Mouse (Mus musculus) liver, embryonic 14.5 days (tissue): ENCODE results near the gene Zfp46. TPM values are rescaled to one million over a fixed set of nuclear protein-coding genes. Genes with fewer than 3 reads are reported as not detected.

Experiments
- ATAC-seq: fragments of 200-750 bp; cut with Nextera tagmentation; 2 replicates; pipeline ENCODE4 v1.8.0; 2017; ENCODE audit warnings: moderate number of reproducible peaks, mild to moderate bottlenecking, moderate library complexity; ENCODE audit not compliant: insufficient read depth
- DNase-seq, 3 experiments: peaks; one replicate each; pipeline ENCODE4 v3.0.0-alpha.2; 2012 to 2013; ENCODE audit warnings: low read depth in 3 of 3, low spot score in 3 of 3
- H3K27ac ChIP-seq: fragments of 300-500 bp; sonication (generic); 2 replicates; pipeline ENCODE4 v1.5.1; 2014; ENCODE audit warnings: moderate library complexity, mild to moderate bottlenecking, control low read depth, inconsistent platforms
- H3K27me3 ChIP-seq: fragments of 300-500 bp; sonication (generic); 2 replicates; pipeline ENCODE4 v1.6.1; 2014; ENCODE audit warnings: mild to moderate bottlenecking, low read length, moderate library complexity; ENCODE audit not compliant: control insufficient read depth, insufficient read depth
- H3K36me3 ChIP-seq: fragments of 300-500 bp; sonication (generic); replicated peaks from 2 replicates; pipeline ENCODE4 v1.6.1; 2014; ENCODE audit warnings: low read depth; ENCODE audit not compliant: control insufficient read depth, insufficient read depth
- H3K4me1 ChIP-seq, 2 experiments: fragments of 200-500 bp in 1 of 2; fragments of 300-500 bp in 1 of 2; sonication (generic) in 1 of 2; replicated peaks; 2 replicates each; pipeline ENCODE4 v1.6.1; 2012 to 2014; ENCODE audit warnings: antibody characterized with exemption in 1 of 2, inconsistent platforms in 1 of 2, low read length in 1 of 2; ENCODE audit not compliant: control insufficient read depth in 2 of 2, insufficient read depth in 2 of 2
- H3K4me2 ChIP-seq: fragments of 300-500 bp; sonication (generic); 2 replicates; pipeline ENCODE4 v1.6.1; 2014; ENCODE audit warnings: low read depth, mild to moderate bottlenecking, control low read depth, moderate library complexity
- H3K4me3 ChIP-seq, 2 experiments: fragments of 200-500 bp in 1 of 2; fragments of 300-500 bp in 1 of 2; sonication (generic) in 1 of 2; 2 replicates each; pipeline ENCODE4 v1.5.1; 2012 to 2014; ENCODE audit warnings: low read depth in 2 of 2, low read length in 2 of 2, mild to moderate bottlenecking in 2 of 2, control low read depth in 1 of 2, inconsistent platforms in 1 of 2, moderate library complexity in 1 of 2; ENCODE audit not compliant: insufficient read depth in 1 of 2
- H3K9ac ChIP-seq: fragments of 300-500 bp; sonication (generic); replicated peaks from 2 replicates; pipeline ENCODE4 v1.6.1; 2014; ENCODE audit warnings: mild to moderate bottlenecking, control low read depth, moderate library complexity
- H3K9me3 ChIP-seq: fragments of 300-500 bp; sonication (generic); 2 replicates; pipeline ENCODE4 v1.6.1; 2016; ENCODE audit warnings: low read length, mixed read lengths; ENCODE audit not compliant: control insufficient read depth
- CTCF ChIP-seq: IDR thresholded peaks from 2 replicates; pipeline ENCODE4 v1.5.1; 2016; ENCODE audit warnings: antibody characterized with exemption, low read depth, control low read depth
- EP300 ChIP-seq: IDR thresholded peaks from 2 replicates; pipeline ENCODE4 v1.6.1; 2016; ENCODE audit warnings: antibody characterized with exemption, low read depth
- WGBS: fragments of 180-500 bp; shearing (Covaris S2); extraction: QIAGEN DNeasy Blood & Tissue Kit; methylation state at CpG from one replicate; pipeline ENCODE4 v1.1.7; 2014; ENCODE audit not compliant: insufficient replicate concordance; 5-methylcytosine and 5-hydroxymethylcytosine counted together
- polyA plus RNA-seq, 2 experiments: library from polyadenylated mRNA; depleted of rRNA in 1 of 2; stranded (reverse) in 1 of 2; unstranded in 1 of 2; fragments of >200 nt; fragmentation: Nextera tagmentation in 1 of 2; extraction: Ambion mirVana in 1 of 2; gene quantifications; 2 replicates each; pipeline versions ENCODE4 v1.2.1 to v1.2.3; 2012 to 2014

Gene Zfp46
- polyA plus RNA-seq, 2 experiments, result 2.6 to 2.7 TPM

- H3K4me1 ChIP-seq, result peaks cover 5 to 16% of the 10 kb centered on the region in 2 experiments
- peak; percentile 71 to 81 (median 74) for DNase-seq
- no peaks in the 10 kb centered on the region; the same call in 1 of the 2 replicates for H3K36me3 ChIP-seq
- peak overlapping the region; percentile 91 for H3K4me2 ChIP-seq
- H3K27me3 ChIP-seq, result no peaks in the 10 kb centered on the region
- peak overlapping the region; percentile 86 for H3K27ac ChIP-seq
- TF ChIP-seq EP300, result no peak
- TF ChIP-seq CTCF, result 0 out of 2 replicates have a peak, but pooled peaks have one; percentile 6
- H3K4me3 ChIP-seq, result peak overlapping the region; percentile 79 to 87
- H3K9me3 ChIP-seq, result no peaks in the 10 kb centered on the region
- H3K9ac ChIP-seq, result peak overlapping the region; percentile 74
- under 1% methylated on average over 11 of the region's 11 CpGs for WGBS
- peak; percentile 42 for ATAC-seq
These were observed 25.3 kb downstream of the Zfp46 start for GRCm38 (mm10) chr4:136309780-136310179.

GRCm38 (mm10) chr4:136310229-136311041 lies 26.0 kb downstream of the Zfp46 start, which contains the start of gene Hnrnpr:
TSS of gene Hnrnpr (plus strand) at chr4:136310942.
- peak within 1 kb of the TSS; percentile 87 to 97 for H3K4me3 ChIP-seq
- peaks cover 3% of the 10 kb centered on the region; the same call in 1 of the 2 replicates for H3K36me3 ChIP-seq
- peak within 1 kb of the TSS; percentile 94 for H3K9ac ChIP-seq
- WGBS, result under 1% methylated on average over 62 of the region's 65 CpGs
- H3K4me2 ChIP-seq, result peak within 1 kb of the TSS; percentile 91
- ATAC-seq, result peak; percentile 93
- H3K27me3 ChIP-seq, result no peaks in the 10 kb centered on the region
- peak; percentile 96 to 97 (median 97) for DNase-seq
- TF ChIP-seq EP300, result no peak; the same call in 1 of the 2 replicates
- TF ChIP-seq CTCF, result no peak
- H3K27ac ChIP-seq, result peak within 1 kb of the TSS; percentile 86
- H3K4me1 ChIP-seq, result peaks cover 5 to 16% of the 10 kb centered on the region in 2 experiments
- no peaks in the 10 kb centered on the region for H3K9me3 ChIP-seq

GRCm38 (mm10) chr4:136311042-136311999 lies 26.8 kb downstream of the Zfp46 start:
- peak; percentile 73 to 76 (median 76) for DNase-seq
- Histone ChIP-seq H3K4me3 (peak overlapping the region; percentile 87 to 97), H3K4me2 (peak overlapping the region; percentile 91), H3K9ac (peak overlapping the region; percentile 94), H3K27ac (peak overlapping the region; percentile 80), H3K36me3 (peaks cover 3% of the 10 kb centered on the region; the same call in 1 of the 2 replicates), H3K9me3 (no peaks in the 10 kb centered on the region), H3K27me3 (no peaks in the 10 kb centered on the region), H3K4me1 (peaks cover 5 to 16% of the 10 kb centered on the region in 2 experiments)
- ATAC-seq, result peak; percentile 76
- WGBS, result under 1% methylated on average over 76 of the region's 81 CpGs
- no peak for TF ChIP-seq CTCF
- TF ChIP-seq EP300, result peak; percentile 42; the same call in 1 of the 2 replicates

GRCm38 (mm10) chr4:136312616-136313015 lies 28.1 kb downstream of the Zfp46 start:
- no peak for TF ChIP-seq EP300
- TF ChIP-seq CTCF, result no peak
- no peaks in the 10 kb centered on the region for H3K27me3 ChIP-seq
- H3K4me3 ChIP-seq, result peak overlapping the region; percentile 49 to 87
- DNase-seq (no peak), ATAC-seq (no peak)
- H3K9ac ChIP-seq, result peak overlapping the region; percentile 94
- peak overlapping the region; percentile 56 for H3K27ac ChIP-seq
- peak overlapping the region; percentile 91 for H3K4me2 ChIP-seq
- H3K4me1 ChIP-seq, result peaks cover 5 to 16% of the 10 kb centered on the region in 2 experiments
- peaks cover 11% of the 10 kb centered on the region for H3K36me3 ChIP-seq
- H3K9me3 ChIP-seq, result no peaks in the 10 kb centered on the region
- WGBS, result 8% methylated on average over 4 of the region's 4 CpGs
